Mouse (Mus musculus): ENCODE results near the gene Bbs9.
"Not testable (repeated sequence)": the region's sequence is repeated elsewhere in the genome, so short reads cannot be mapped to it uniquely, and the experiment has no call there.

Bbs9 gene

DNA sequence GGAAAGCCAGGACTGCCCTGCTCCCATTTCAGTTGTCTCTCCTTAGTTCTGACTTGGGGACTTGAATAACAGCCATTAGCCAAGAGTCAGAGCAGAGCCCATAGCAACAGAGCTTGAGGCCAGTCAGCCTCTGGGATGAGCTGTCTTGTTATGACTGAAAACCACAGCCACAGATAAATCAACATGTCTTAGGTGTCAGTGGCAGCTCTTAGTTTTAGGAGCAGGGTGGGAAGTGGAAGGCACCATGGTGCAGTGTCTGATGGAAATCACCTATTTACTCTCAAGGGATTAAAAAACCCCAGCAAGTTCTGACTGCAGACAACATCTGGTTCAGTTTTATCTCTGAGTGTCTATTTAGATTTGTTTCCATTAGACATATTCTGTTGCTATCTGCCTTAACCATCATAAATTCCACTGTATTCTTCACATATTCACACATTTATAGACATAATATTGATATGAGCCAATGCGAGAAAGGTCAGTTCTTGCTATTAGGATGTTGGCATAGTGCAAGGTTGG, 359.5 kb downstream of the Bbs9 start:
- in situ Hi-C loops (cut with MboI, MseI), result no loop called here

DNA sequence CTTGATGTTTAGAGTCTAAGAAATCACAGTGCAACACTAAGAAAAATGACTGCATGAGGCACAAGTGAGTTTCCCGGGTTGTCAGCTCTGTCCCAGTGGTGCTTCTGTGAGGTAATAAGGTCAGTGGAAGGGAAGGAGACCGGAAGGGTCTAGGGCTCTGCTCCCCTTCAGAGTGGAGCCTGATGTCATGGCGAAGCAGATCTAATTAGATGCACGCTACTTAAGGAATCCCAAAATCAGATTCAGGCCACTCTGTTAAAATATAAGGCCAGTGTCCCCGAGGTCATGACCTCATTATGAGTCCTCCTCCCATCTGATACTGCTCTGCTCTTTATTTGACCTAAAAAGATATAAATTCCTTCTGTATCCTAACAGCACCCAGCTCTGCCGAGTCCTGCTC, 361.5 kb downstream of the Bbs9 start:
- in situ Hi-C loops (cut with MboI, MseI), result no loop called here

- in situ Hi-C loops (cut with MboI, MseI), result no loop called here
These were observed 362.2 kb downstream of the Bbs9 start for GRCm38 (mm10) chr9:22837702-22838210.

GRCm38 (mm10) chr9:22846048-22846447, 370.5 kb downstream of the Bbs9 start:
- in situ Hi-C loops (cut with MboI, MseI), result no loop called here

GRCm38 (mm10) chr9:22846783-22847182, 371.3 kb downstream of the Bbs9 start:
- in situ Hi-C loops (cut with MboI, MseI), result no loop called here

- in situ Hi-C loops (cut with MboI, MseI), result no loop called here
These were observed 373.3 kb downstream of the Bbs9 start for GRCm38 (mm10) chr9:22848800-22849199.

DNA sequence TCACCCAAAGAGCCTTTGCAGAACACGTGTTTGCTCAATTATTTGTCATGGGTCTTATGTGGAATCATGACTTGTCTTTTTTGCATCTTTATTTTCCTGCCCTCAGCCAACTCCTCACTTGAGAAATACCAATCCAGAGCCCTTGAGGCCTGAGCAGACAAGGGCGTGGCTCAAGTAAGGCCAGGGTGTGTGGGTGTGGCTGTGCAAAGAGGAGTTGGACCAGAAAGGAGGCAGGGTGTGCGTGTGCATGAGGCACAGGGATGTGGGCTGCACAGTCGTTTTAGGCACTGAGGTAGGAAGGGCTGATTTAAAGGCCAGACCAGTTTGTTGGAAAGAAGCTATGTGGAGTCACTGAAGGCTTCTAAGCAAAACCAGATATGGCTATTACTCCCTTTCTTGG, 373.7 kb downstream of the Bbs9 start:
- in situ Hi-C loops (cut with MboI, MseI), result no loop called here

DNA sequence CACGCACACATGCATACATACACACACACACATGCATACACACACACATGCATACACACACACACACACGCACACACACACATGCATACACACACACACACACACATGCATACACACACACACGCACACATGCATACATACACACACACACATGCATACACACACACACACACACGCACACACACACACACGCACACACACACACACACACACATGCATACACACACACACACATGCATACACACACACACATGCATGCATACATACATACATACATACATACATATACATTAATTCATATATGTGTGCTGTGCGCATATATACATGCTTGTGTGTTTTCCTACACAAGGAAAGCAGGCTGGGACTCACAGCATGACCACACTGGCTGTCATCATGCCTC, 393.6 kb downstream of the Bbs9 start:
- in situ Hi-C loops (cut with MboI, MseI), result not testable (repeated sequence)

DNA sequence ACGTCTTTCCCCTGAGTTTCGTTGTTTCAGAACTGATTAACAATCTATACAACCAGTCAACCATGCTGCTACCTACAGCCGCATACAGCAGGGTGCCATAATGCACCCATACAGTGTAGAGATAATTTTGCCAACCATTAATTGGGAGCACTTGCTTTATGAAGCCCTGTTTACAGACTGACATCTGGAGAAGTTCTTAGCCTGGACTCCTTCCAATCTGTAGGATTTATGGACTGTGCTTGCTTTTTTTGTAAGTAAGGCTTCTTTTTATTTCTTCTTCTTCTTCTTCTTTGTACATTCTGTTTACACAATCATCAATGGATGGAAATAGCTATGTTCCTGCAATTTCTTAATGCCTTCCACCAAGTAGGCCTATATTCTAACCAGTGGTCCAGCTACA, 395.1 kb downstream of the Bbs9 start:
- in situ Hi-C loops (cut with MboI, MseI), result no loop called here

DNA sequence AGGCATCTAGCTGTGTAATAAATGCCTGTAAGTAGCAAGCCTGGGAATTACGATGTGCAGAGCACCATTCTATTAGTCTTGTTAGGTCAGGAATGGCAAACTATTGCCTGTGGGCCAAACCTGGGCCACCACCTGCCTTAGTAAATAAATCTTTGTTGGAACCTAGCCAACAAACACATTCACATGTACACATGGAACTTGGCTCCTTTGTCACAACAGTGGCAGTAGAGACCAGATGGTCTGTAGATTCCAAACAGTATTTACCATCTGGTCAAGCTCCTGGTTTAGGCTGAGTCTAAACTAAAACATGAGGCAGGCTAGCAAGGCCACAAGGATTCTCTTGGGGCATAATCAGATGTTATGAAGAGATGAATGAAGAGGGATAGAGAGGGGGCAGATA, 399.7 kb downstream of the Bbs9 start:
- in situ Hi-C loops (cut with MboI, MseI), result no loop called here

DNA sequence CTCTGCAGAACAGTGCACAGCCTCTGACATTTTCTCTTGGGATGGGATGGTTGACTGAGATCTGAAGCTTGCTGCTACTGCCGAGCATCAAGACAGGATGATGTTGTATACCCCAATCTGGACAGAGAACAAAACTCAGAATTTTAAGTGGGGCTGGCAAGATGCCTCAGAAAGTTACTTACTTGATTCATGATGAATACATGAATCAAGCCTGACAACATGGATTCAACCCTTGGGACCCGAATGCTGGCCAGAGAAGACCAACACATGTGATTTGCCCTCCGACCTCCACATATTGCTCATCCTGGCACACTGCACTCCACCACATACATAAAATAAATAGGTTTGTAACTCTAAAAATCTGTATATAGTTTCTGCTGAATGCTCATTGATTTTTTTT, 403.8 kb downstream of the Bbs9 start:
- in situ Hi-C loops (cut with MboI, MseI), result no loop called here

GRCm38 (mm10) chr9:22886351-22886750, 410.8 kb downstream of the Bbs9 start:
- in situ Hi-C loops (cut with MboI, MseI), result no loop called here

DNA sequence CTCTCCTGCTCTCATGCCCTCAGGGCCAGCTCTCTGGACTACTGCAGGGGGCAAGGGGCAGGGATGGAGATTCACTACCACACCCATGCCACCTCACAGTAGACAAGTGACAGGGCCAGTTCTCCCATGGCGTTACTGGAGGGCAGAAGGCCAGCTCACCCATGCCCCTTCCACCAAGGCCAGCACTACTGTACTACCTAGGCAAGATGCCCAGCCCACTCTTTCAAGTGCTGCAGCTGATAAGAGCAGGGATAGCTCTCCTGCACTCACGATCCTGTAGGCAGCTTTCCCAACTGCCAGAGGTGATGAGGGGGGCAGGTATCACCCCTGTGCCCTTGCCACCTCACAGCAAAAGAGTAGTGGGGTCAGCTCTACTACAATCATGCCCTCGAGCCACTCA, 429.9 kb downstream of the Bbs9 start:
- in situ Hi-C loops (cut with MboI, MseI), result no loop called here

DNA sequence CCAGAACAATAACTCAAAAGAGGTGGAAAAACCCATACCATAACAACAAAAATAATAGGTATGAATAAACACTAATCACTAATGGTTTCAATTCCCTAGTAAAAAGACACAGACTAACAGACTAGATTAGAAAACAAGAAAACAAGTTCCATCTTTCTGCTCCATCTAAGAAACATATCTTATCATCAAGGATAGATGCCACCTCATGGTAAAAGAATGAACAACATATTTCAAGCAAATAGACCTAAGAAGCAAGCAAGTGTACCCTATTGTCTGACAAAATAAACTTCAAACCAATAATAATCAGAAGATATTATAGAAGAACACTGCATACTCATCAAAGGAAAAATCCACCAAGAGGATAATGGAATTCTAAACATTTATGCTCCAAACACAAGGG, 441.3 kb downstream of the Bbs9 start:
- in situ Hi-C loops (cut with MboI, MseI), result loop anchor here (10.0 kb wide), 1 partner anchor 202 kb away; no protein-coding TSS in a partner anchor

DNA sequence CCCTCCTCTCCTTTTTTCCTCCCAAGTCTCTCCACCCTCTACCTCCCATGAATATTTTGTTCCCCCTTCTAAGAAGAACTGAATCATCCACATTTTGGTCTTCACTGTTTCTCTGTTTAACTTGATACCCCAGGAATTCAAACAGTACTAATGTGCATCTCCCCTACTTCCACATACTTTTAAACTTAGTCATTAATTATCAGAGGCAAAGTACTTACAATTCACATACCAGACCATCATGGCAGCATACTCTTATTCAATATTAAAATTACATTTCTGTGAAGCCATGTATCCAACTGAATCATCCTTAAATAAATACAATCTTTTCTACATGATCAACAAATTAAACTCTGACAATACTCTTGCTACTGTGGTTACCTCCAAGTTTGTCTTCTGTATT, 460.1 kb downstream of the Bbs9 start:
- in situ Hi-C loops (cut with MboI, MseI), result no loop called here
